Mouse (Mus musculus): Measurements from ENCODE around the gene Jak1. TPM values are rescaled to one million over a fixed set of nuclear protein-coding genes. Genes with fewer than 3 reads are reported as not detected.

The Jak1 gene
- polyA plus RNA-seq, 1 experiment from 2014 or later = 44.9 TPM

DNA sequence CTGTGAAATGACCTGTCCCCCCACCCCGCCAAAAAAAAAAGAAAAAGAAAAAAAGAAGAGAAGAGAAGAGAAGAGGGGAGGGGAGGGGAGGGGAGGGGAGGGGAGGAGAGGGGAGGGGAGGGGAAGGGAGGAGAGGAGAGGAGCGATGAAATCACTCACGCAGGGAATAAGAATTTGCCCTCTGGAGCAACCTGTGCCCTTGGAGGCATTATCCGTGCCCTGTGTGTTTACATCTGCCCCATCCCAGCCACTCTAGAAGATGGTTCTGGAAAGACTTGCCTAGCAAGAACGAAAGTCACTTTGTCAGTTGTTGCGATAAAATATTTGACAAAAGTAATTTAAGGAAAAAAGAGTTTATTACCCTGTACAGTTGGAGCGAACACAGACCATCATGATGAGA is 441 bp upstream of the Jak1 start:
- H3K4me1 ChIP-seq = peaks cover 5% of the 10 kb centered on the region
- H3K27ac ChIP-seq = no peak overlapping the region
- 0 out of 2 replicates have a peak overlapping the region, but pooled peaks have one; percentile 87 for H3K9ac ChIP-seq
- peak overlapping the region; percentile 94 for H3K4me3 ChIP-seq (replicated peaks)
- peak overlapping the region; percentile 79 for H3K4me2 ChIP-seq
- H3K9me3 ChIP-seq = no peaks in the 10 kb centered on the region
- H3K27me3 ChIP-seq = 0 out of 2 replicates have a peak, but pooled peaks cover 3% of the 10 kb centered on the region
- 35% methylated on average over 6 of the region's 7 CpGs for WGBS
- ATAC-seq (ENCODE audit: low FRiP score) = 0 out of 2 replicates have a peak, but pooled peaks have one; percentile 16
- H3K36me3 ChIP-seq (replicated peaks) = no peaks in the 10 kb centered on the region

DNA sequence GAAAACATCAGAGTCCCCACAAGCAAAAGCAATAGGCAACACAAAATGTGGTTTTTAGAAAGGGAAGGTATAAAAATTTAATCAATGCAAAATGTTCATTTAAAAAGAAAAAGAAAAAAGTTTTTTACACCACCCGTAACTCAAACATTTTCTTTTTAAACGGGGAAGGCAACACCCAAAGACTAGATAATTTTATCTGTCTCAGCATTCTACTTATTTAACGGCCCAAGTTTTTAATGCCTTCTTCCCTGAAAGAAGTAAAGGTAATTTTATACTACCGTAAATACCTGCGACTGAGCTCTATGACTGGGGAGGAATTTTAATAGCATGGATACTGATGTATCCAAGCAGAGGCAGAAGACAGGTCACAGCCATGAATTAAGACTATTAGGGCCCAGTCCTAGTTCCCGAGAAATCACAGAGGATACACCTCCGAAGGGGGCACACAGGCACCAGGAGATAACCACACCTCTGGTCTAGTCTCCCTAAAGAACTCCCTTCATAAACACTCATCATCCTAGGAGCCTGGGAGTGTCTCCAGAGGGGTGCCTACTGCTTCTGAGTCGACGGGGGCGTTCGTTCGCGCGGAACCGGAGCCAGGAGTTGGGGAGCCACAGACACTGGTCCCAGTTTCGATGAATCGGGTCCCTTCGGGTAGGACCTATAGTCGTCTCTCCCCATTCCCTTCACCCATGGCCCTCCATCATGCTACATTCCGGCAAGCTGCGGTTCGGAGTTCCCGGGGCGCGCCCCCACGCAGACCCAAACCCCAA is 928 bp downstream of the Jak1 start:
- 7% methylated on average over 26 of the region's 26 CpGs for WGBS
- H3K36me3 ChIP-seq (replicated peaks) = no peaks in the 10 kb centered on the region
- peak overlapping the region; percentile 79 for H3K4me2 ChIP-seq
- H3K27me3 ChIP-seq = no peaks in the 10 kb centered on the region
- H3K27ac ChIP-seq = peak overlapping the region; percentile 73; the same call in 1 of the 2 replicates
- H3K9ac ChIP-seq = peak overlapping the region; percentile 87
- H3K4me3 ChIP-seq (replicated peaks) = peak overlapping the region; percentile 94
- H3K9me3 ChIP-seq = no peaks in the 10 kb centered on the region
- peaks cover 5% of the 10 kb centered on the region for H3K4me1 ChIP-seq
- no peak; the same call in 1 of the 2 replicates for ATAC-seq (ENCODE audit: low FRiP score)

DNA sequence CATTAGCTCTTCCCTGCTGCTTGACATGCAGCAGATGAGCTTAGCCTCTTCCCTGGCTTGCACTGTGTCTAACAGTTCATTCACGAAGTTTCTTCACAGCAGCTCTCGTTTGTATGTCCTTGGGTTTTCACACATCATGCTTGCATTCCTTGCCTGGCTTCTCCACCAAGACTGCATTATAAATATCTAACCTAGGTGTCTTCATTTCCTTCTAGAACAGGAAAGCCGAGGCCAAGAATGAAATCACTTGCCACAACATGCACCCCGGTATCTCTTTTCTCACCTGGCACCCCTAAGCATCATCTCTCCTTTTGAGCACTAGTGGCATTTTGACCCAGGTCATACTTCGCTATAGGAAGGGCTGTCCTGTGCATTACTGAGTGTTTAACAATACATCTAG is 3.5 kb downstream of the Jak1 start:
- H3K36me3 ChIP-seq (replicated peaks) = no peaks in the 10 kb centered on the region
- WGBS = 79% methylated on average over 5 of the region's 5 CpGs
- no peak overlapping the region for H3K4me3 ChIP-seq (replicated peaks)
- peaks cover 5% of the 10 kb centered on the region for H3K4me1 ChIP-seq
- no peak overlapping the region for H3K27ac ChIP-seq
- H3K9ac ChIP-seq = no peak overlapping the region
- no peak overlapping the region for H3K4me2 ChIP-seq
- ATAC-seq (ENCODE audit: low FRiP score) = no peak
- no peaks in the 10 kb centered on the region for H3K9me3 ChIP-seq
- no peaks in the 10 kb centered on the region for H3K27me3 ChIP-seq

DNA sequence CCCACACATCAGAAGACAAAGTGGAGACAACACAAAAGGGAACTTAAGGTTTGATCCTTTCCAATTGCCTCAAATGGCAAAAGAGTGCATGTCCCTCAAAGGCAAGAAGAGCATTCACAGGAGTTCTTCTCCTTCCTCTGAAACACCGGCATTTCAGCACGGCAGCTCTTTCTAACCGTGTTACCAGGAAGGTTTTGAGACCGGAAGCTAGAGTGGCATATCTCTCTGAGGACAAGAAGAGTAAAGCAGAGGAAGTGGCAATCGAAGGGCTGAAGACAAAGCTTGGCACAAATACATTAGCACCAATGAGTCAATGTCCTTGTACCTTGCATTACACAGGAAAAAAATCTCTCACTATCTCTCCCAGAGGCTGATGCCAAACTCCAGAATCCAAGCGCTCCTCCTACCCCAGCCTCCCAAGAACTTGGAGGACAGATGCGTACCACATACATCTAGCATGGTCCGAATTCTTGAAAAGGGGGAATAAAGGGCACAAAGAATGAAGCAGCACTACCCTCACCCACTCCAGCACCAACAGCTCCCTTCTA is 4.3 kb downstream of the Jak1 start:
- WGBS = 93% methylated on average over 8 of the region's 8 CpGs
- ATAC-seq (ENCODE audit: low FRiP score) = no peak
- Histone ChIP-seq H3K4me2 (no peak overlapping the region), H3K36me3 (replicated peaks) (no peaks in the 10 kb centered on the region), H3K27me3 (no peaks in the 10 kb centered on the region), H3K4me3 (replicated peaks) (no peak overlapping the region), H3K9me3 (no peaks in the 10 kb centered on the region), H3K4me1 (peaks cover 5% of the 10 kb centered on the region), H3K9ac (no peak overlapping the region), H3K27ac (no peak overlapping the region)

DNA sequence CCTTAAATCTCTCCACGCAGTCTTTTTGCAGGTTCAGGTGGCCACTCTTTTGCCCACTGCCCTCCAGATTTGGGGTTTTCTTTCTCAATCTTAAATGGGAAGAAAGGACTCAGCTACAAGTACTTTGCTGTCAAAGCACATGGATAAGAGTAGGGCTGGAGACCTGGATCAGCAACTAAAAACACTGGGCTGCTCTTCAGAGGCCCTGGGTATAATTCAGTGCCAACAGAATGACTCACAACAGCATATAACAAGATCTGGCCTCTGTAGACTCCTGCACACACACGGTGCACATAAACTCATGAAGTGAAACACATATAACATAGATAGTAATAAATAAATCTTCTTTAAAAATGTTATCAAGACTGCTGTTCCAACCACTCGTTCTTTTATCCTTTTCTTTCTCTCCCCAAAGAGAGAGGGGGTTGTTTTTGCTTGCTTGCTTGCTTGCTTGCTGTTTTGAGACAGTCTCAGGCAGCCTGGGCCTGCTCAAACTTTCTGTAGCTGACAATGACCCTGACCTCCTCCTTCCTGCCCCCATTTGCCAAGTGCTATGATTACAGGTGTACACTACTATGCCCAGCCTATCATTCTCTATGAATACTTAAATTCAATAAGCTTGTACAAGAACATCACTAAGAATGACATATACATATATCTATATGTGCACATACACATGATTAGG is 8.4 kb downstream of the Jak1 start:
- Histone ChIP-seq H3K4me3 (replicated peaks) (no peak overlapping the region), H3K4me2 (no peak overlapping the region), H3K27ac (no peak overlapping the region), H3K9ac (no peak overlapping the region), H3K27me3 (no peaks in the 10 kb centered on the region), H3K4me1 (no peaks in the 10 kb centered on the region), H3K36me3 (replicated peaks) (no peaks in the 10 kb centered on the region), H3K9me3 (no peaks in the 10 kb centered on the region)
- WGBS = 90% methylated on average over 3 of the region's 3 CpGs
- no peak for ATAC-seq (ENCODE audit: low FRiP score)

DNA sequence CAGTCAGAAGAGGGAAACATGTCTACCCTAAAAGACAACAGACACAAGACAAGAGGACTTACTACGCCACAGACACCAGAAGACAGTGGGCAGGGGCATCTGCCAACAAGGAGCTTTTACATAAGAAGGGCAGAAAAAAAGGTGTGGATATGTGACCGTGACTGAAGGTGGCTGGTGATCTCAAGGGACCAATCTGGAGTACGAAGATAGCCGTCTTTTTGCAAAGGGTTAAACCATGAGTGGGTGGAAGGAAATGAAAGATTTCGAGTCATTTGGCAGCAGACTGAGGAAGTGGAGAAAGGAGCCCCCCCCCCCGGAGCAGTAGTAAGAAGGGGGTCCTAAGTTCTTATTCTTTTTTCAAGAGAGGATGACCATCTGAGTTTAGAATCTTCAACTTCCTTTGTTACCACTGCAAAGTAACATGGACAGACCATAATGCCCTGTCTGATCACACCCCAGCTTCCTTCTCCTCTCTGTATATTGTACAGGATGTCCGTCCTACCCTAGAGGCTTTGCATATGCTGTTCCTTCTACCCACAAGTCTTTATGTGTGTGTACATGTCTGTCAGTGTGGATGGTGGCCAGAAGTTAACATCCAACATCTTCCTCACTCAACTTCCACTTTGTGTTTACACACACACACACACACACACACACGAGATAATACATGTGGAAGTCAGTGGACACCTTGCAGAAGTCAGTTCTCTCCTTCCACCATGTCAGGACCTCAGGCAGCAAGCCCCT is 10.3 kb downstream of the Jak1 start:
- H3K4me2 ChIP-seq = no peak overlapping the region
- no peaks in the 10 kb centered on the region for H3K9me3 ChIP-seq
- 88% methylated on average over 8 of the region's 8 CpGs for WGBS
- H3K27ac ChIP-seq = no peak overlapping the region
- H3K4me3 ChIP-seq (replicated peaks) = no peak overlapping the region
- H3K27me3 ChIP-seq = no peaks in the 10 kb centered on the region
- ATAC-seq (ENCODE audit: low FRiP score) = no peak
- H3K9ac ChIP-seq = no peak overlapping the region
- no peaks in the 10 kb centered on the region for H3K4me1 ChIP-seq
- no peaks in the 10 kb centered on the region for H3K36me3 ChIP-seq (replicated peaks)

DNA sequence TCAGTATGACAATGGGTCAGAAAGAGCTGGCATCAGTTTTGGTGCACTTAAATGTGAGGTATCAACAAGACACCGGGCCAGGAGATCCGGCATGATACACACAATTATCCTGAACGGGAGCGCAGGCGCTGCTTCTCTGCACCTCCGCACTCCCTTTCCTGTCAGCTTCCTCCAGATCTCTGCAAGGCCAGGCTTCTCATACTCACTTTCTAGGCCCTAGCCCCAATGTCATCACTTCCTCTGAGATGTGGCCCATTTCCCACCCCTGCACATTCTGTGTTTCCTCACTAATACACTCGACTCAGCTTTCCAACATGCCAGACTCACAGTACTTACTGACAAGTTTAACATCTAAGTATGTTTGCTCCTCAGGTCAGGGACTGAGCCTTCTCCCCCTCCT is 11.1 kb downstream of the Jak1 start:
- no peaks in the 10 kb centered on the region for H3K9me3 ChIP-seq
- H3K4me3 ChIP-seq (replicated peaks) = no peak overlapping the region
- ATAC-seq (ENCODE audit: low FRiP score) = no peak
- H3K9ac ChIP-seq = no peak overlapping the region
- H3K4me2 ChIP-seq = no peak overlapping the region
- no peak overlapping the region for H3K27ac ChIP-seq
- H3K4me1 ChIP-seq = no peaks in the 10 kb centered on the region
- WGBS = 93% methylated on average over 7 of the region's 7 CpGs
- H3K36me3 ChIP-seq (replicated peaks) = no peaks in the 10 kb centered on the region
- H3K27me3 ChIP-seq = no peaks in the 10 kb centered on the region

DNA sequence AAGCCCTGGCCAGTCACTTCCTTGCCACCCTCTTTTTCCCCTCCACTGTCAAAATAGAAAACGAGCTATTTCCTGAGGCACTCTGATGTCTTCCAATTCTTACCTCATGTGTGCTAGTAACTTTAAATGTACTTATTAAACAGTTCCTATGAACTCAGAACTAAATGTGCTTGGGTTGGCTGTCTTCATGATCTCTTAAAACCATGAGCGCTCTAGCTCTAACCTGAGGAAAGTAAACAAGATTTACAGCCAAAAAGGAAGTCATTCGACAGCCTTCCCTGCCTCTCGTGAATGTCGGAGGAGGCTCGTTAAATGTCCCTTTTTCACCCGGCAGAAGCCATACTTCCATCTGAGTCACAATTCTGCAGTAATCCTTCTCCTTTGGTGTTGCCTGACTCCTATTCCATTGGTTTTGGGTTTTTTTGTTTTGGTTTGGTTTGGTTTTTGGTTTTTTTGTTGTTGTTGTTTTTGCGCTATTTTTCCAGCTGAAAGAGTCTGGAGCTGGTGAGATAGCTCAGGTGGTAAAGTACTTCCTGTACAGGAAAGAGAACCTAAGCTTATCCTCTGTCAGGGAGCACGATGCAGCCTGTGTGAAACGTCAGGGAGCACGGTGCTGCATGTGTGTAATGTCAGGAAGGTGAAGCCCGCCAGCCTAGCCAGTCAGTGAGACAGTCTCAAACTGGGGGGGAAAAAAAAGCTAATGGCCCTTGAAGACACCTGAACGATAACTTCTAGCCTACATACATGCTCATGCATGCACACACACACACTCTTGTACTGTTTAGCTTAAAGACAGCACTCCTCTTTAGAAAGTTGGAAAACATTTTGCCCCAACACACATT is 12.1 kb downstream of the Jak1 start:
- no peaks in the 10 kb centered on the region for H3K27me3 ChIP-seq
- no peak overlapping the region for H3K4me3 ChIP-seq (replicated peaks)
- no peaks in the 10 kb centered on the region for H3K9me3 ChIP-seq
- H3K27ac ChIP-seq = no peak overlapping the region
- no peaks in the 10 kb centered on the region for H3K36me3 ChIP-seq (replicated peaks)
- no peak overlapping the region for H3K4me2 ChIP-seq
- H3K9ac ChIP-seq = no peak overlapping the region
- H3K4me1 ChIP-seq = no peaks in the 10 kb centered on the region
- no peak for ATAC-seq (ENCODE audit: low FRiP score)
- 74% methylated on average over 13 of the region's 13 CpGs for whole genome bisulfite sequencing

DNA sequence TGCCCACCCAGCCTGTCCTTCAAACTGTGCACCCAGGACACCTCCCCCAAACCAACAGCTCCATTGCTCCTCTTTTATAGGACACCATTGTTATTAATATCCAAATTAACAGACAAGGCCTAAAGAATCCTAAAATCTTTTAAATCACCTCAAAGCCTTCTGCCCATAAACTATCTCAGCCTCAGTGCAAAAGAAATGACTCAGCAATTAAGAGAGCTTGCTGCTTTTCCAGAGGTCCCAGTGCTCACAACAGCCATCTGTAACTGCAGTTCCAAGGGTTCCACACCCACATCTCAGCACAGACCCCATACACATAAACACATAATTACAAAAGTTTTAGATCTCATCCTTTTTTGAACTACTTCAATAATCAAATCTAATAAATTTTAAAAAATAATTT is 13.1 kb downstream of the Jak1 start:
- no peaks in the 10 kb centered on the region for H3K36me3 ChIP-seq (replicated peaks)
- H3K27ac ChIP-seq = no peak overlapping the region
- no peaks in the 10 kb centered on the region for H3K9me3 ChIP-seq
- no peak overlapping the region for H3K4me3 ChIP-seq (replicated peaks)
- H3K9ac ChIP-seq = no peak overlapping the region
- H3K4me2 ChIP-seq = no peak overlapping the region
- no peaks in the 10 kb centered on the region for H3K27me3 ChIP-seq
- H3K4me1 ChIP-seq = no peaks in the 10 kb centered on the region
- no peak for ATAC-seq (ENCODE audit: low FRiP score)

DNA sequence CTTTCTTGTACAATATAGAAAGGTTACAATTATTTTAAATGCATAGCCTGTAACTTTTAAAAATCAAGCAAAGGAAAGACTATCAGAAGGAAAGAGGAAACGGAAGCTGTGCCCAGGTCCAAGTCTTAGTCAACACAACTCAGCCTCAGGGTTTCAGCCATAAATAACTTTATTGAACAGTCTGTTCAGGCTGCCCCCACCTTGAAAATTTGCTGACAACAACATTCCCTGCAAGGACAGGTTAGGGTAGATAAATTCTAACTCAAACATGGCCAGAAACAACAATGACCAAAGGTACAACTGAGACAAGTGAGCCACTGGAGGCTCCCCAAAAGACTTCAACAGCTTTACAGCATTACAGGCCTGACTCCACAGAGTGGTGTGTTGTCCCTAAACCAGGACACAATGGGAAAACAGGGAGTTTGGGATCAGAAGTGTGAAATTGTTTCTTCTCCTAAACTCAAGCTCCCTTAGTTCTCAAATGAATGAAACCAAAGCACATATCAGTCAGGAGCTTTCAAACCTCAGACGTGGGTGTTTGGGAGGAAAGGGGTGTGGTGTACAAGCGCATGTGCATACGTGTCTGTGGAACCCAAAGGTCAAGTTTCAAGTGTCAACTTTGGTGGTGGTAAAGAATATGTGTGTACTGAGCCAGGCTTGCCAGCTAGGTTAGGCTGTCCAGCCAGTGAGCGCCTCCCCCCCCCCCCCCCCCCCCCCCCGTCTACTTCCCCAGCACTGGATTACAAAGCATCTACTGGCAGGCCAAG is 14.9 kb downstream of the Jak1 start:
- H3K9ac ChIP-seq = no peak overlapping the region
- H3K36me3 ChIP-seq (replicated peaks) = no peaks in the 10 kb centered on the region
- WGBS = 71% methylated on average over 6 of the region's 6 CpGs

DNA sequence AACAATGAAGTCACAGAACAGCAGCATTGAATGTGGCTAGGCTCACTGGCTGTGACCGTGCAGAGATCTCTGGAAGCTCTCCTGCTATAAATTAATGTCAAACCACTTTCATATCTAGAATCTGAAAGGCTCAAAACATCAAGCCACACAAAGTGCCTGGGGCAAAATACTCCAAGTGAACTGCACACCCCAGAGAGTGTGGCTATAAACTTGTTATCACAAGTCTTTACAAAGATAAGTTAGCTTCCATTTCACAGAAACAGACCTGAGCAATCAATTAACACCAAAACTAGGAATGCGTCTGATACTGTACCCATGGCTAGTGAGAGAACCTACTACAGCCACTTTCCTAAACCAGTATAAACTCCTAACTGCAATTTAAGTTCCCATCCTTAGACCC is 17.7 kb downstream of the Jak1 start:
- no peak for ATAC-seq (ENCODE audit: low FRiP score)
- Histone ChIP-seq H3K27me3 (no peaks in the 10 kb centered on the region), H3K4me2 (no peak overlapping the region), H3K9ac (no peak overlapping the region), H3K9me3 (no peaks in the 10 kb centered on the region), H3K4me3 (replicated peaks) (no peak overlapping the region), H3K36me3 (replicated peaks) (no peaks in the 10 kb centered on the region), H3K27ac (no peak overlapping the region), H3K4me1 (0 out of 2 replicates have a peak, but pooled peaks cover 2% of the 10 kb centered on the region)
- 73% methylated on average over 2 of the region's 2 CpGs for WGBS

More for the DNA sequence above, 14.9 kb downstream of the Jak1 start:
- Histone ChIP-seq H3K27me3 (no peaks in the 10 kb centered on the region), H3K4me1 (no peaks in the 10 kb centered on the region), H3K4me2 (no peak overlapping the region), H3K27ac (no peak overlapping the region), H3K4me3 (replicated peaks) (no peak overlapping the region), H3K9me3 (no peaks in the 10 kb centered on the region)
- ATAC-seq (ENCODE audit: low FRiP score) = no peak

Measured in forebrain, embryonic 12.5 days (tissue).